Mouse (Mus musculus) frontal cortex, postnatal 25 days (tissue): ENCODE data around the gene Cst12.
"Not testable (repeated sequence)": the region's sequence is repeated elsewhere in the genome, so short reads cannot be mapped to it uniquely, and the experiment has no call there.

ENCODE experiments used
- DNase-seq, 2 experiments: peaks; one replicate each; pipeline ENCODE4 v3.0.0; 2022; ENCODE audit warnings: low spot score in 2 of 2

Cst12 gene

GRCm38 (mm10) chr2:148789142-148789541, at the start of gene Cst12:
Gene Cst12, plus strand, starts transcription at chr2:148789361.
- no peak for DNase-seq

GRCm38 (mm10) chr2:148743001-148743400, 46.2 kb upstream of the Cst12 start:
- DNase-seq, result no peak

- DNase-seq, result no peak
Observed at GRCm38 (mm10) chr2:148743846-148744407, 45.2 kb upstream of the Cst12 start.

GRCm38 (mm10) chr2:148750058-148750457, 39.1 kb upstream of the Cst12 start, which contains the start of gene Cstl1:
Gene Cstl1, plus strand, starts transcription at chr2:148750358.
- no peak for DNase-seq

GRCm38 (mm10) chr2:148751893-148752813, 37.0 kb upstream of the Cst12 start:
- peak; percentile 20 to 63 for DNase-seq

GRCm38 (mm10) chr2:148754310-148754846, 34.8 kb upstream of the Cst12 start:
- DNase-seq, result no peak

GRCm38 (mm10) chr2:148763648-148764388, 25.3 kb upstream of the Cst12 start:
- DNase-seq, result no peak

- DNase-seq, result not testable (repeated sequence)
Observed at GRCm38 (mm10) chr2:148771397-148771796, 17.8 kb upstream of the Cst12 start, which contains the start of gene Cst11. Gene Cst11, minus strand, starts transcription at chr2:148771497.

- DNase-seq, result no peak
Observed at GRCm38 (mm10) chr2:148781709-148782108, 7.5 kb upstream of the Cst12 start, which contains the start of gene 8030411F24Rik. Gene 8030411F24Rik, plus strand, starts transcription at chr2:148782009.

GRCm38 (mm10) chr2:148798485-148798884, 9.3 kb downstream of the Cst12 start, which contains the start of gene Cst8:
Gene Cst8, plus strand, starts transcription at chr2:148798785.
- DNase-seq, result no peak

- DNase-seq, result no peak
Observed at GRCm38 (mm10) chr2:148801491-148801921, 12.3 kb downstream of the Cst12 start.

- no peak for DNase-seq
Observed at GRCm38 (mm10) chr2:148806696-148807095, 17.5 kb downstream of the Cst12 start.

- DNase-seq, result no peak
Observed at GRCm38 (mm10) chr2:148819909-148820308, 30.7 kb downstream of the Cst12 start, which contains the start of gene Cst13. Gene Cst13, plus strand, starts transcription at chr2:148820081.

- no peak for DNase-seq
Observed at GRCm38 (mm10) chr2:148825986-148826385, 36.8 kb downstream of the Cst12 start.

- DNase-seq, result no peak
Observed at GRCm38 (mm10) chr2:148834912-148835311, 45.8 kb downstream of the Cst12 start, which contains the start of gene Cst9. Gene Cst9, plus strand, starts transcription at chr2:148835147.

GRCm38 (mm10) chr2:148838075-148838777, 49.1 kb downstream of the Cst12 start:
- no peak for DNase-seq

GRCm38 (mm10) chr2:148839224-148839623, 50.1 kb downstream of the Cst12 start:
- DNase-seq, result no peak
